Mouse (Mus musculus) stomach, embryonic 16.5 days (tissue): ENCODE results near the gene Map4k4. TPM values are rescaled to one million over a fixed set of nuclear protein-coding genes. Genes with fewer than 3 reads are reported as not detected.
A peak's percentile ranks its signal among the peaks of the same experiment; 100 is the strongest.

Experiments
- ATAC-seq: fragments of 200-750 bp; cut with Nextera tagmentation; 2 replicates; pipeline ENCODE4 v1.8.0; 2017; ENCODE audit warnings: moderate number of reproducible peaks, moderate TSS enrichment; ENCODE audit not compliant: insufficient read depth, low FRiP score
- H3K27ac ChIP-seq: fragments of 300-500 bp; sonication (generic); 2 replicates; pipeline ENCODE4 v1.5.1; 2014; ENCODE audit warnings: low read length
- H3K27me3 ChIP-seq: fragments of 300-500 bp; sonication (generic); 2 replicates; pipeline ENCODE4 v1.6.1; 2014; ENCODE audit warnings: low read length, control low read depth, mixed read lengths; ENCODE audit not compliant: control insufficient read depth, insufficient read depth
- H3K36me3 ChIP-seq: fragments of 300-500 bp; sonication (generic); 2 replicates; pipeline ENCODE4 v1.6.1; 2014; ENCODE audit warnings: low read length; ENCODE audit not compliant: control insufficient read depth, insufficient read depth
- H3K4me1 ChIP-seq: fragments of 300-500 bp; sonication (generic); 2 replicates; pipeline ENCODE4 v1.6.1; 2014; ENCODE audit warnings: low read length, control low read depth, mixed read lengths; ENCODE audit not compliant: control insufficient read depth, insufficient read depth
- H3K4me2 ChIP-seq: fragments of 300-500 bp; sonication (generic); 2 replicates; pipeline ENCODE4 v1.6.1; 2014; ENCODE audit warnings: low read depth, low read length, mixed read lengths
- H3K4me3 ChIP-seq: fragments of 300-500 bp; sonication (generic); replicated peaks from 2 replicates; pipeline ENCODE4 v1.5.1; 2014; ENCODE audit warnings: mild to moderate bottlenecking, low read length
- H3K9ac ChIP-seq: fragments of 300-500 bp; sonication (generic); 2 replicates; pipeline ENCODE4 v1.6.1; 2014; ENCODE audit warnings: low read length
- H3K9me3 ChIP-seq: fragments of 300-500 bp; sonication (generic); replicated peaks from 2 replicates; pipeline ENCODE4 v1.6.1; 2016; ENCODE audit warnings: low read length, control low read depth; ENCODE audit not compliant: control insufficient read depth
- WGBS: fragments of 180-500 bp; shearing (Covaris S2); extraction: QIAGEN DNeasy Blood & Tissue Kit; methylation state at CpG from one replicate; pipeline ENCODE4 v1.1.7; 2014; 5-methylcytosine and 5-hydroxymethylcytosine counted together
- polyA plus RNA-seq: library from polyadenylated mRNA; unstranded; fragments of >200 nt; fragmentation: Nextera tagmentation; extraction: Ambion mirVana; gene quantifications from 2 replicates; pipeline ENCODE4 v1.2.1, GENCODE M21; 2015

The Map4k4 gene
- polyA plus RNA-seq, 1 experiment from 2014 or later: 15.3 TPM

- WGBS: 41% methylated on average over 10 of the region's 10 CpGs
- H3K4me3 ChIP-seq: no peak overlapping the region
- no peaks in the 10 kb centered on the region for H3K36me3 ChIP-seq
- H3K27me3 ChIP-seq: no peaks in the 10 kb centered on the region
- peak overlapping the region; percentile 47 for H3K27ac ChIP-seq
- H3K4me2 ChIP-seq: no peak overlapping the region
- no peaks in the 10 kb centered on the region; the same call in 1 of the 2 replicates for H3K9me3 ChIP-seq
- no peak for ATAC-seq
- H3K4me1 ChIP-seq: peaks cover 29% of the 10 kb centered on the region
- H3K9ac ChIP-seq: no peak overlapping the region
These were observed 31.7 kb upstream of the Map4k4 start for GRCm38 (mm10) chr1:39868825-39869571.

DNA sequence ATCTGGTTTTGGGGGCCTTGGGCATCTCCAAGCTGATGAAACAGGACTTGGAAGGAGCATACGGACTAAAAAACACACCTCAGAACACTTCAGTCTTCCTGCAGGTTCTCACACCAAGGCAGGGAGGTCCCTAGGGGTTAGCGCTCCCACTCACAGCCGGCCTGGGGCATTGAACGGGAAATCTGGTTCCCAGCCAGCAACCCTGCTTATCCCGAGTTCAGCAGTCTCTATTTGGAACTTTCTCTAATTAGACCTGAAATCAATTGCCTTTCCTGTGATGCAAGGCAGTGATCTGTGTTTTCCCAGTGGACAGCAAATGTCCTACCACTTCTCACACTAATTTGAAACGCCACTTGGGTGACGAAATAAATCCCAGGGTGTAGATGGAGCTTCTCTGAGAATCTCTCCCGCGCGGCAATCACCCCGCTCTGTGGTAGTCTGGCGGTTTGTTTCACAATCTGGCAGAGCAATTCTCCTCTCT is 31.0 kb upstream of the Map4k4 start:
- 0 out of 2 replicates have a peak overlapping the region, but pooled peaks have one; percentile 47 for H3K27ac ChIP-seq
- H3K9ac ChIP-seq: no peak overlapping the region
- H3K9me3 ChIP-seq: no peaks in the 10 kb centered on the region; the same call in 1 of the 2 replicates
- H3K27me3 ChIP-seq: no peaks in the 10 kb centered on the region
- no peaks in the 10 kb centered on the region for H3K36me3 ChIP-seq
- no peak overlapping the region for H3K4me2 ChIP-seq
- 71% methylated on average over 12 of the region's 12 CpGs for WGBS
- H3K4me3 ChIP-seq: no peak overlapping the region
- H3K4me1 ChIP-seq: peaks cover 29% of the 10 kb centered on the region
- ATAC-seq: no peak

DNA sequence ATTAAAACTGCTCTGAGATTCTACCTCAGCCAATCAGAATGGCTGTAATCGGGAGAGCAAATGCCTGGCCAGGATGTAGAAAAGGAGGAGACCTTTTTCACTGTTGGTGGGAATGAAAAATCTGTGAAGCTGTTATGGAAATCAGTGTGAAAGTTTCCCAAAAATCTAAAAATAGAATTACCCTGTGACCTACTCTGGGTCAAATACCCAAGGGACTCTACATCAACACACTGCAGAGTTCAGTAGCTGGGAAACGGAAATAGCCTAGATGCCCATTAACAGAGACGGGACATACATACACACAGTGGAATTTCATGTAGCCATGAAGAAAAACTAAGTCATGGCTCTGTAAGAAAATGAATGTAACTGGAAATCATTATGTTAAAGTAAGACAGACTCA is 22.7 kb upstream of the Map4k4 start:
- ATAC-seq: no peak
- 54% methylated on average over 3 of the region's 3 CpGs for WGBS
- Histone ChIP-seq H3K36me3 (no peaks in the 10 kb centered on the region), H3K9me3 (no peaks in the 10 kb centered on the region), H3K27ac (no peak overlapping the region), H3K4me1 (no peaks in the 10 kb centered on the region), H3K9ac (no peak overlapping the region), H3K4me2 (no peak overlapping the region), H3K4me3 (no peak overlapping the region), H3K27me3 (no peaks in the 10 kb centered on the region)

GRCm38 (mm10) chr1:39882505-39882904 is 18.2 kb upstream of the Map4k4 start:
- WGBS: 79% methylated on average over 4 of the region's 4 CpGs
- H3K9ac ChIP-seq: no peak overlapping the region
- no peak for ATAC-seq
- H3K27ac ChIP-seq: no peak overlapping the region
- no peaks in the 10 kb centered on the region for H3K4me1 ChIP-seq
- no peak overlapping the region for H3K4me3 ChIP-seq
- H3K27me3 ChIP-seq: no peaks in the 10 kb centered on the region
- H3K36me3 ChIP-seq: no peaks in the 10 kb centered on the region
- H3K4me2 ChIP-seq: no peak overlapping the region
- no peaks in the 10 kb centered on the region for H3K9me3 ChIP-seq

GRCm38 (mm10) chr1:39884803-39885515 is 15.8 kb upstream of the Map4k4 start:
- Histone ChIP-seq H3K27me3 (no peaks in the 10 kb centered on the region), H3K9me3 (no peaks in the 10 kb centered on the region), H3K36me3 (no peaks in the 10 kb centered on the region), H3K4me3 (no peak overlapping the region), H3K4me2 (0 out of 2 replicates have a peak overlapping the region, but pooled peaks have one; percentile 13), H3K4me1 (no peaks in the 10 kb centered on the region), H3K27ac (no peak overlapping the region), H3K9ac (no peak overlapping the region)
- WGBS: 57% methylated on average over 16 of the region's 16 CpGs
- ATAC-seq: no peak

- Histone ChIP-seq H3K36me3 (no peaks in the 10 kb centered on the region), H3K4me3 (no peak overlapping the region), H3K4me1 (no peaks in the 10 kb centered on the region), H3K4me2 (no peak overlapping the region), H3K9ac (no peak overlapping the region), H3K27ac (no peak overlapping the region), H3K9me3 (no peaks in the 10 kb centered on the region), H3K27me3 (no peaks in the 10 kb centered on the region)
- 46% methylated on average over 1 of the region's 1 CpGs for WGBS
- no peak for ATAC-seq
These were observed 12.7 kb upstream of the Map4k4 start for GRCm38 (mm10) chr1:39887997-39888396.

- Histone ChIP-seq H3K27ac (no peak overlapping the region), H3K36me3 (no peaks in the 10 kb centered on the region), H3K4me2 (no peak overlapping the region), H3K27me3 (no peaks in the 10 kb centered on the region), H3K4me3 (no peak overlapping the region), H3K9ac (no peak overlapping the region), H3K9me3 (no peaks in the 10 kb centered on the region), H3K4me1 (no peaks in the 10 kb centered on the region)
- no peak for ATAC-seq
- 77% methylated on average over 8 of the region's 8 CpGs for WGBS
These were observed 11.3 kb upstream of the Map4k4 start for GRCm38 (mm10) chr1:39889429-39889828.

GRCm38 (mm10) chr1:39889973-39890372 is 10.7 kb upstream of the Map4k4 start:
- H3K4me3 ChIP-seq: no peak overlapping the region
- H3K27ac ChIP-seq: no peak overlapping the region
- ATAC-seq: no peak
- H3K4me2 ChIP-seq: no peak overlapping the region
- no peaks in the 10 kb centered on the region for H3K27me3 ChIP-seq
- no peaks in the 10 kb centered on the region for H3K4me1 ChIP-seq
- WGBS: 82% methylated on average over 6 of the region's 6 CpGs
- H3K9me3 ChIP-seq: no peaks in the 10 kb centered on the region
- no peak overlapping the region for H3K9ac ChIP-seq
- H3K36me3 ChIP-seq: no peaks in the 10 kb centered on the region

DNA sequence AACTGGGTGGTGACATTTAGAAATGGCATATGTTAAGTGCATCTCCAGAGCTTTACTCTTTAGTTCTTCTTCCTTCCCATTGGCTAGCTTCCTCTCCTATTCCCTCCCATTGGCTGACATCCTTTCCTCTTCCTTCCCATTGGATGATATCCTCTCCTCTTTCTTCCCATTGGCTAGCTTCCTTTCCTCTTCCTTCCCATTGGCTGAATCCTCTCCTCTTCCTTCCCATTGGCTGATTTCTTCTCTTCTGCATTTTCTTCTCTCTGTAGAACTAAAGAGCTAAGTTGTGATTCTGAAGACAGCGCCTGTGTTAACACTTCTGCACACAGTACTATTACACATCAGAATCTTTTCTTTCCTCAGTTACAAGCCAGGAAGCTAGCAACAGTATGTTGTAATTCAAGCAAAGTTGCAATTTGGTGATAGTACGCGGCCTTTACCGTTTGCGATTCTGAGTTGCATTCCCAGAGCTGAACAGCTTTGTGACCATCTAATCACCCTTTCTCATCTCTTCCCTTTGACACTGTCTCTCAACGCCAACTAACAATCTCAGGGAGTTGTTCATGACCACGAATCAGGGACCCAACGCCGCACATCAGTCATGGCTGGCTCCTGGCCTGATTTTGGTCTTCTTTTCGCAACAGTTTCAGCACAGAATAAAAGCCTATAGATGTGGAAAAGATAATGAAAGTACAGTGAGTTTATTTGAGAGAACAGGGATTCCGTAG is 7.4 kb upstream of the Map4k4 start:
- H3K36me3 ChIP-seq: no peaks in the 10 kb centered on the region
- 91% methylated on average over 11 of the region's 11 CpGs for WGBS
- no peaks in the 10 kb centered on the region for H3K9me3 ChIP-seq
- no peaks in the 10 kb centered on the region for H3K4me1 ChIP-seq
- no peak overlapping the region for H3K4me3 ChIP-seq
- no peak overlapping the region for H3K4me2 ChIP-seq
- H3K27me3 ChIP-seq: no peaks in the 10 kb centered on the region
- no peak overlapping the region for H3K27ac ChIP-seq
- no peak overlapping the region for H3K9ac ChIP-seq
- no peak for ATAC-seq
